Mouse (Mus musculus): ENCODE measurements around the gene Pitpnb. TPM values are rescaled to one million over a fixed set of nuclear protein-coding genes. Genes with fewer than 3 reads are reported as not detected.

The Pitpnb gene
- total RNA-seq, 2 experiments from 2014 or later = 14.5 to 47.4 TPM

GRCm38 (mm10) chr5:111335939-111336691 is 5.6 kb downstream of the Pitpnb start:
- ATAC-seq (replicated peaks; ENCODE audit: low FRiP score, poor library complexity, severe bottlenecking) = no peak

GRCm38 (mm10) chr5:111341609-111342008 is 11.0 kb downstream of the Pitpnb start:
- ATAC-seq (replicated peaks; ENCODE audit: low FRiP score, poor library complexity, severe bottlenecking) = no peak

GRCm38 (mm10) chr5:111344721-111345400 is 14.3 kb downstream of the Pitpnb start:
- ATAC-seq (replicated peaks; ENCODE audit: low FRiP score, poor library complexity, severe bottlenecking) = no peak

- no peak for ATAC-seq (replicated peaks; ENCODE audit: low FRiP score, poor library complexity, severe bottlenecking)
Measured at GRCm38 (mm10) chr5:111356811-111357617, 26.5 kb downstream of the Pitpnb start.

GRCm38 (mm10) chr5:111360546-111360945 is 30.0 kb downstream of the Pitpnb start:
- no peak for ATAC-seq (replicated peaks; ENCODE audit: low FRiP score, poor library complexity, severe bottlenecking)

- no peak for ATAC-seq (replicated peaks; ENCODE audit: low FRiP score, poor library complexity, severe bottlenecking)
Measured at GRCm38 (mm10) chr5:111361058-111361457, 30.5 kb downstream of the Pitpnb start.

GRCm38 (mm10) chr5:111361846-111362245 is 31.3 kb downstream of the Pitpnb start:
- ATAC-seq (replicated peaks; ENCODE audit: low FRiP score, poor library complexity, severe bottlenecking) = no peak

GRCm38 (mm10) chr5:111363446-111364062 is 33.0 kb downstream of the Pitpnb start:
- no peak for ATAC-seq (replicated peaks; ENCODE audit: low FRiP score, poor library complexity, severe bottlenecking)

GRCm38 (mm10) chr5:111364533-111364932 is 34.0 kb downstream of the Pitpnb start:
- ATAC-seq (replicated peaks; ENCODE audit: low FRiP score, poor library complexity, severe bottlenecking) = no peak

- ATAC-seq (replicated peaks; ENCODE audit: low FRiP score, poor library complexity, severe bottlenecking) = no peak
Measured at GRCm38 (mm10) chr5:111366140-111366539, 35.6 kb downstream of the Pitpnb start.

- no peak for ATAC-seq (replicated peaks; ENCODE audit: low FRiP score, poor library complexity, severe bottlenecking)
Measured at GRCm38 (mm10) chr5:111367937-111368517, 37.5 kb downstream of the Pitpnb start.

GRCm38 (mm10) chr5:111368576-111368975 is 38.0 kb downstream of the Pitpnb start:
- ATAC-seq (replicated peaks; ENCODE audit: low FRiP score, poor library complexity, severe bottlenecking) = no peak

- no peak for ATAC-seq (replicated peaks; ENCODE audit: low FRiP score, poor library complexity, severe bottlenecking)
Measured at GRCm38 (mm10) chr5:111375616-111376015, 45.1 kb downstream of the Pitpnb start.

- ATAC-seq (replicated peaks; ENCODE audit: low FRiP score, poor library complexity, severe bottlenecking) = no peak
Measured at GRCm38 (mm10) chr5:111376276-111377020, 45.9 kb downstream of the Pitpnb start.

GRCm38 (mm10) chr5:111378126-111378993 is 47.8 kb downstream of the Pitpnb start:
- no peak for ATAC-seq (replicated peaks; ENCODE audit: low FRiP score, poor library complexity, severe bottlenecking)

GRCm38 (mm10) chr5:111383335-111383734 is 52.8 kb downstream of the Pitpnb start:
- no peak for ATAC-seq (replicated peaks; ENCODE audit: low FRiP score, poor library complexity, severe bottlenecking)

GRCm38 (mm10) chr5:111390911-111391310 is 60.3 kb downstream of the Pitpnb start:
- ATAC-seq (replicated peaks; ENCODE audit: low FRiP score, poor library complexity, severe bottlenecking) = no peak

GRCm38 (mm10) chr5:111391485-111391884 is 60.9 kb downstream of the Pitpnb start:
- no peak for ATAC-seq (replicated peaks; ENCODE audit: low FRiP score, poor library complexity, severe bottlenecking)

All from erythroid progenitor cell, adult 5-6 weeks (primary cell).